Mouse (Mus musculus): ENCODE results near the gene Kdm4a. TPM values are rescaled to one million over a fixed set of nuclear protein-coding genes. Genes with fewer than 3 reads are reported as not detected.

The Kdm4a gene
- polyA plus RNA-seq (2012; rRNA removed), result 38.6 and 45.6 TPM in 2 replicates

DNA sequence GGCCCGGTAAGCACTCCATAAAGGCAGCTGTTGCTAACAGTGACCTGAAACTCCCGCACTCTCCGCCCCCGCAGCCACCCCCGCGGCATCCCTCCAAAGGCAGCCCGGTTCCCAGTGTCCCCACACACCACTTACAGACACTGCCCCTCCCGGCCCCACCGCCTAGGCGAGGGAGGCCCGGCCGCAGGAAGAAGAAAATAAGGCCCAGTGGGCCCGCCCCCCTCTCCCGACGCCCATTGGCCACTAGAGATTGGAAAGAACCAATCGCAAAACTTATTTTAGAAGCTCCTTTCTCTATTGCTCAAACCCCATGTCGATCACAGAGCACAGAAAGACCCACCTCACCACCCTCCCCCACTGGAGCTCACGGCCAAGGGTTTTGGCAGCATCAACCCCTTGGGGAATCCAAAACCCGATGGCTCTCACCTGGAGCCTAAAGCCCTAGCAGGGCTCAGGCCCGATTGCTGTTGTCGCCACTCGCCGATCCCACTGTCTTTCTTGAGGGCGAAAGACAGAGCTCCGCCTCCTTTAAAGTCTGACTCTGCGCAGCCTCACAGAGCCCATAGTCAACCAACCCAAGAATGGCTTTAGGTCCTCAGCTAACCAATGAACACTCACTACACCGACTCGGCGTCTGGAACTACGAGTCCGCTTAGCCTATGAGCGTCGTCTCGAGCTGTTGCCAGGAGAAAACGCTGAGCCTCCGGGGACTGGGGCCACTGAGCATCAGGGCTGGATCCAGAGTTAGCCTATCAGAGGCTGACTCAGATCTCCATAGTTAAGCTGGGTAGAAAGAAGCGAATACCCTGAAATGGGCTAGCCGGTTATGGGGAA is at the start of gene Kdm4a:
Kdm4a (minus strand) TSS at position 577 of the 834 bp plus-strand sequence.

DNA sequence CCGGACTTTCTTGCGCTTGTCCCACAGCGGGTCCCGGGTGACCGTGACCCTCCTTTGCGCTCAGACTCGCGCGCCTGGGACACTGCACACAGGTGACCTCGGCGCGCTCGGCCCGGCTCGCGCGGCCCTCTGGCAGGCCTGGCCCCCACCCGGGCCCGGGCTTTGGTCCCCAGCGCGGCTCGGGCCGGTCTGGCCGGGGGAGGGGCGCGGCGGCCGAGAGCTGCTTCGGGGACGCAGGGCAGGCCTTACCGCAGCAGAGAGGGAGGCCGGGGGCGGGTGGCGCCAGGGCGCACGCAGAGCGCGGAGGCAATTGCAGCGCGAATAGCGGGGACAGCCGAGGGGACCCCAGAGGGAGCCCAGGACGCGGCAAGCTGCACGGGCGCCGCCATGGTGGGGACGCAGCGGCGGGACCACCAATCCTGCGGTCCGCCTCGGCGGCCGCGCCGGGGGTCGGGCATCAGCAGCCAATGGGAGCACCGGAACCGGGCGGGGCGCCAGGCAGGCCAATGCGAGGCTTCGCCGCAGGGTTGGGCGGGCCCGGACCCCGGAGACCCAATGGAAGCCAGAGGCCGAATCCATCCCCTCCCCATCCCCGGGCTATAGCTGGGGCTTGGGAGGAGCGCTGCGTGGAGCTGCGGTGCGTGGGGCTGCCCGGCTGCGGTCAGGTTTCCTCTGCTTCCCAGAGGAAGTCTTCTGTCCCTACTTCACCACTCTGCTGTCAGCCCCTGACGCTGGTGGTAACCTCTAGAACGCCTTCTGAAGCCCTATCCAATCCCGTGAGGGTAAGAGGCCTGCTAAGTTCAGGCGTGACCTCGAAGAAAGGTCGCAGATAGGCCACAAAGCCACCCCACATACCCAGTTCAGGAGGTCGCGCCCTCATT is 45.1 kb downstream of the Kdm4a start, which contains the start of gene St3gal3:
St3gal3 (minus strand) TSS at position 430 of the 881 bp plus-strand sequence.

Other genes with a start within 250 kb of the Kdm4a start
- 35.3 and 37.4 TPM in 2 replicates for gene St3gal3, start 45.1 kb downstream of the Kdm4a start, polyA plus RNA-seq (2012; rRNA removed)
- gene Ptprf, start 111.4 kb upstream of the Kdm4a start, polyA plus RNA-seq (2012; rRNA removed), result 139 and 147 TPM in 2 replicates
- gene Szt2, start 229.2 kb upstream of the Kdm4a start, polyA plus RNA-seq (2012; rRNA removed), result 39.0 and 47.1 TPM in 2 replicates
- 22.4 and 28.4 TPM in 2 replicates for gene Med8, start 229.3 kb upstream of the Kdm4a start, polyA plus RNA-seq (2012; rRNA removed)
- 195 and 237 TPM in 2 replicates for gene Elovl1, start 248.1 kb upstream of the Kdm4a start, polyA plus RNA-seq (2012; rRNA removed)

Measured in ovary, adult 2 months (tissue).